Comparison of ENCODE assay signal across 18 mouse cellular contexts in the genomic region with DNA sequence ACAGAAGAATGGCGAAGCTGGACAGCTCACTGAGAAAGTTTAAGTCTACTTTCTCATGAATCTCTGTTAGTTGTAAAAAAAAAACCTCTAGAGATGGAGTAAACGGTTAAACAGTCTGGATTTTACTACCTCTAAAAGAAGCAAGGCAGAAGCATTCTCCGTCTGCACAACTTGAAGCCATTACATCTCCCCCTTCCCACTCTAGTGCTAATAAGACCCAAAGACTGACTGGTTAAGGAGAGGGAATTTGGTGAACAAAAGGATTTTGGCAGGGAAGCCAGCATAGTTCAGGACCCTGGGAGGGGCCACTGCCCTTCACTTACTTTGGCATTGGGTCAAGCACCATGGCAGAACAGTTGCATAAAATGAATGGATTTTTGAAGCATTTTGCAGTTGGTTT. TPM values are rescaled to one million over a fixed set of nuclear protein-coding genes. Genes with fewer than 3 reads are reported as not detected.
"Had no signal": no experiment of that assay in that cellular context is flagged by ENCODE, and none has a peak within 500 bp of the region (broad histone marks: within the 10 kb centered on the region; RNA-seq: fewer than 3 reads in every experiment).

No protein-coding gene starts in this region.

- H3K9ac ChIP-seq: liver, embryonic 14.5 days; neural tube, embryonic 12.5 days; stomach, embryonic 15.5 days had no signal

- DNase-seq: kidney, adult 18-20 months; kidney, postnatal 10 days; kidney, postnatal 4 days; left cerebral cortex, postnatal 4 days; lung, adult 18-20 months; lung, postnatal 36 days; midbrain, embryonic 14.5 days; retina, postnatal 1 day; right cerebral cortex, postnatal 14 days; thymus, adult 2 months; thymus, postnatal 25 days had no signal

- H3K4me2 ChIP-seq: neural tube, embryonic 12.5 days; stomach, embryonic 15.5 days had no signal

- H3K27me3 ChIP-seq: neural tube, embryonic 12.5 days; stomach, embryonic 15.5 days had no signal

- H3K4me3 ChIP-seq: layer of hippocampus, adult 2 months; neural tube, embryonic 12.5 days; stomach, embryonic 15.5 days had no signal

- H3K9me3 ChIP-seq: neural tube, embryonic 12.5 days; stomach, embryonic 15.5 days had no signal

- H3K4me1 ChIP-seq: neural tube, embryonic 12.5 days had no signal

- H3K36me3 ChIP-seq: neural tube, embryonic 12.5 days; stomach, embryonic 15.5 days had no signal

- H3K27ac ChIP-seq: layer of hippocampus, adult 2 months; liver, embryonic 14.5 days; neural tube, embryonic 12.5 days; stomach, embryonic 15.5 days had no signal

RNA-seq across cellular contexts. Expression of gene Ror1, which starts 35.8 kb away (rescaled TPM):
- total RNA-seq: megakaryocyte progenitor cell, adult 5-6 weeks; monocyte, adult 5-6 weeks; neutrophil, adult 5-6 weeks had no signal
